Mouse (Mus musculus): ENCODE measurements around the gene Gtsf1l.

The Gtsf1l gene

DNA sequence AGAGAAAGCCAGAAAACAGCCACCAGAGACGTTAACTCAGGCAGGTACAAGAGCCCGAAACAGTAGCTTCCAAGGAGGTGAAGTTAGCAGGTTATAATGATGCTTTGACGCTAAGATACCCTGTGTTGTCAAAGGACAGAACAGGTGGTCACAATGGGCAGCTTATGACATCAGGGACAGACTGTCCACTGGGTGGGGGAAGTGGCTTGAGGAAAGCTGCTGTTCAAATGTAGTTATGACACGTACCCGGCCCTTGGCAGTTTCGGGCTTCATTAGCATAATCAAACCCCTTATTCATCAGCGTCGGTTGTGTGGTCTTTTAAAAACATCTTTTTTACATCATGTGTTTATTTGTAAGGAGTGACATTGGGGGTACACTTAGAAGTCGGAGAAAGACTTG lies at the start of gene Gtsf1l:
Gtsf1l (minus strand) TSS at position 128 of the 400 bp plus-strand sequence.
- DNase-seq, result no peak

DNA sequence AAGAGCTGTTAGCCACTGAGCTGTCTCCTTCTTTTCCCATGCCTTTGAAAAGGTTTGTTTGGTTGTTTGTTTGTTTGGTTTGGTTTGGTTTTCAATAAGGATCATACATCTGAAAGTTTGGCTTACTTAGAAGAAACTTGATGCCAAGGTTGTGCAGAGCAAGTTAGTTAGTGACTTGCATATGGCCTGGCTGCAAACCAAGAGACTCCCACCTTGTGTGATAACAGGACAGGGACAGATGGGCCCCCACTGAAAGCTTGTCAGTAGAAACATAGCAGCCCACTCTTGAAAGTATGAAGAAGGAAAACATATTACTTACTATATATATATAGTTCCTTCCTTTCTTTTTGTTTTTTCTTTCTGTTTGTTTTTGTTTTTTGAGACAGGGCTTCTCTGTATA lies 49.3 kb upstream of the Gtsf1l start:
- no peak for DNase-seq

DNA sequence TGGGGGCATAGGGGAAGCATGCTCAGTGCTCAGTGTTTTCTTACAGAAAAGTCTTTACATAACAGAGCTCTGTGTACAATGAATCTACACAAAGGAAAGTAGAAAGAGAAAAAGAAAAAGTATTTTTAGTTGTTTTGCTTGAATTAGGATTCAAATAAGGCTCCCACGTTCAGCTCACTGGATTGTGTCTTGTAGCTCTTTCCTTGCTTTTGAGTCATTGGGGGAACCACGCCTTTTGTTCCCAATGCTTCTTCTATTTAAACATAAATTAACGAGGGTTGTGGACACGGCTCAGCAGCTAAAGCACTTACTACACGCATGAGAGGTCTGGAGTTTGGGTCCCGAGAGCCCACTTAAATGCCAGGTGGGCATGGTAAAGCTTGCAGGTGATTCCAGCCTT lies 48.3 kb upstream of the Gtsf1l start:
- no peak for DNase-seq

- no peak for DNase-seq
These were observed 44.7 kb upstream of the Gtsf1l start for GRCm38 (mm10) chr2:163132314-163132713.

- no peak for DNase-seq
These were observed 43.2 kb upstream of the Gtsf1l start for GRCm38 (mm10) chr2:163130837-163131236.

DNA sequence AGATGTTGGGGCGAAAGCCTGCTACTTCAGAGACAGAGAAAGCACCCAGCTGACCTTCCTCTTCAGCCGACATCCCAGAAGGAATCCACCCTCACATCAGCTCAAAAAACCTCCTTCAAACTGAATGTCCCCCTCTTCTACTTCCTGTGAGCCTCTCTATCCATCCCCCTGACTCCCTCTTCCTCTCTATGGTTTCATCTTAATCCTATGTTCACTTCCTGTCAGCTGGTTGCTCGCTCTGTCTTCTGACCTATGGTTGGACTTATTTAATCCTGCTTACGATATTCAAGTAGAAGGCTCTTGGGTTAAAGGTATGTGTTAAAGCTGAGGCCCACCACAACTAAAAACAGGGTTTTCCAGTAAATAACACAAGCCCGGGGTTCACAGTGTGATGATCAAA lies 35.8 kb upstream of the Gtsf1l start:
- no peak for DNase-seq

GRCm38 (mm10) chr2:163122319-163122718 lies 34.7 kb upstream of the Gtsf1l start:
- peak; percentile 74 to 81 for DNase-seq

GRCm38 (mm10) chr2:163121353-163121660 lies 33.7 kb upstream of the Gtsf1l start:
- DNase-seq, result no peak

- no peak for DNase-seq
These were observed 33.1 kb upstream of the Gtsf1l start for GRCm38 (mm10) chr2:163120626-163121352.

DNA sequence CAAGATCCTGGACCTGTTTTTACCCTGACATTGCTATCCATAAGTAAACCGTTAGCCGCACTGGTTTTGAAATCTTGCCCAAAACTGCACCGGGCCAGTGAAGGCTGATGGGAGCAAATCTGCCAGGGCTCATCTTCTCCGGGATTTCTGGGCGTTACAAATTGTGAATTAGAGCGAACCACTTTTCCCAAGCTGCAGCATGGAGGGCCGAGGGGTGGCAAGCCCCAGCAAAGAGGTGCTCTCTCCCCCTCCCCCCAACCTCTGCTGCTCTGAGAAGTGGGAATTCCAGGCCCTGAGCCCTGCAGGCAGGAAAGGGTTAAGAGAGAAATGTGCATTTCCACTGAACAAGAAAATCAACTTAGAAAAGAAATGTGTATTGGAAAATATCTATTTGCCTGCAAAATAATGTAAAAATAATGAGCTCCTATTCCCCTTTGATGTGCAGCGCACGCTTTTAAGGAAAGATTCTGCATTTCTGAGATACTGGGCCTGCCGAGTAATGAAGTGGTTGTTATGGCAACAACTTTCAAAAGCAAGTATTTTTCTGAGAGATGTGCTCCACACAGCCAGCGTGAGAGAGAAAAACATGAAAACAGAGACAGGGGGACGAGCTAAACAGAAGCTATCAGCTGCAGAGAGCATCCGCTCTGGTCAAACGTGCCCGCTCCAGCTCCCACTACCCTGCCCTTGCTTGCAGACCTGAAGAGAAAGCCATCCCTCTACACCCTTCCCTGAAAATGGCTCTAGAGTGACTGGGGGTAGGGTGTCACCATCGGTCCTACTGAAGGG lies 24.0 kb upstream of the Gtsf1l start:
- no peak for DNase-seq

GRCm38 (mm10) chr2:163110706-163111105 lies 23.1 kb upstream of the Gtsf1l start:
- no peak for DNase-seq

DNA sequence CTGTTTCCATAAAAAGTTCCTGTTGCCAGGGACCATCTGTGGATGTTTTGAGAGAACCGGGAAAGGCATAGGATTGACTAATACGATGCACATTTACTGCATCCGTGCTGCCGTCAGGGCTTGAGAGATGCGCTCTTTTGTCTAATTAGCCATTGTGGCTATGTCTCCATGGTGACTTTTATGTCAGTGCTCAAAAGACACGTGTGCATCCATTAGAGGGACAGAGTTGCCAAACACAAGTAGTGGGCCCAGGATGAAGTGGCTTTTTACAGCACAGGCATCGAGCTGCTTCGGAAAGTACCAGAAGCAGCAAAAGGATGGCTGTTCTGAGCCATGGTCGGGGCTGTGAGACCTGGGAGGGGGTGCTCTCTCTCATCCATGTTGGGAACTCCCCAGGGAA lies 20.7 kb upstream of the Gtsf1l start:
- DNase-seq, result no peak

DNA sequence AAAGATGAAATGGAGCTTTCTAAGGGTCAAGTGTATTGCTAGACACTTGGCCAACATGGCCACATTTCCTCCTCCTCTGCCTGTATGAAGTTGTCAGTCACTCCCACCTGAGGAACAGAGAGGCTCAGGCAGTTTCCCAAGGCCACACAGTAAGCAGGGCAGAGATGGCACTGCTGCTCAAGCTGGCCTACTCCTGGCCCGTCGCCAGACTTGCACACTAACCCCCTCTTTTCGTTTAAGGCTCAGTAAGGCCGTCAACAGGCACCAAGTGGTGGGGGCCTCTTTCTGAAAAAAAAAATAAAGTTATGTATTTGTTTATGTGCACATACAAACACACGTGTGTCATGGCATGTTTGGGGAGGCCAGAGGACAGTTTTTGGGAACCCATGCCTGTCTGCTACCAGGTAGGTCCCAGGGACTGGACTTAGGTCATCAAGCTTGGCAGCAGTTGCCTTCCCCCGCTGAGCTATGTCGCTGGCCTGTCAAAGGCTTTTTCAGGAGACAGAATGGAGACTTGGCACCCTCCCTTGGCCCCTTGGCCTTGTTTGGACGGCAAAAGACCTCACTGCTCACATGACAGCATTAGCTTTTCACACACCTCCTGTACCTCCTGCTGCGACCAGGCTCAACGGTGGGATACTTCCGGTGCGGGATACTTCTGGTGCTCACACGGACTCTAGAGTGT lies 16.6 kb upstream of the Gtsf1l start:
- no peak for DNase-seq

- peak in 1 of 2 experiments; percentile 9 for DNase-seq
These were observed 15.4 kb upstream of the Gtsf1l start for GRCm38 (mm10) chr2:163102900-163103653.

- DNase-seq, result no peak
These were observed 14.6 kb upstream of the Gtsf1l start for GRCm38 (mm10) chr2:163102216-163102615.

DNA sequence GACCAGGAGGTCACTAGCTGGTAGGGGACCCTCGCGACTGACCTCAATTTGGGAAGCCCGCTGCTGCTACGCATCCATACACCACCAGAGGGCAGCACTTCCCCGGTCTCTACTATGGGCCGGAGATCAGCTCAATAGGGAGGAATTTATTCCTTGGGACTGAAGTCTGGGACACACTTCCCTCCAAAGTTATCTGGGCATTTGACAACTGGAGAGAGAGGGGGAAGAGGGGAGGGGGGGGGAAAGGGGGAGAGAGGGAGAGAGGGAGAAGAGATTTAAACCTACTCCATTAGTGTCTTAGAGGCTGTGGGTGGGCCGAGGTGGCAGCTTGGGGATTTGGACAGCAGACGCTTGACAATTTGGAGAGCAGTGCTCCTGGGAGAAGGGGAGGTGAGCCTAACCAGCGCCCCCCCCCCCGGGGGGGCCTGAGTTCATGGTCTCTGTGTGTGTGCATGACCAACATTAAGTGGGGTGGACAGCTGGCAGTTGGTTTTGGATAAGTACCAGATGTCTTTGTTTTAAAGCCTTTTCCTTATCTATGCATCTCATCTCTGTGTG lies 14.1 kb upstream of the Gtsf1l start:
- peak in 1 of 2 experiments; percentile 66 for DNase-seq

- DNase-seq, result no peak
These were observed 12.9 kb upstream of the Gtsf1l start for GRCm38 (mm10) chr2:163100551-163100950.

DNA sequence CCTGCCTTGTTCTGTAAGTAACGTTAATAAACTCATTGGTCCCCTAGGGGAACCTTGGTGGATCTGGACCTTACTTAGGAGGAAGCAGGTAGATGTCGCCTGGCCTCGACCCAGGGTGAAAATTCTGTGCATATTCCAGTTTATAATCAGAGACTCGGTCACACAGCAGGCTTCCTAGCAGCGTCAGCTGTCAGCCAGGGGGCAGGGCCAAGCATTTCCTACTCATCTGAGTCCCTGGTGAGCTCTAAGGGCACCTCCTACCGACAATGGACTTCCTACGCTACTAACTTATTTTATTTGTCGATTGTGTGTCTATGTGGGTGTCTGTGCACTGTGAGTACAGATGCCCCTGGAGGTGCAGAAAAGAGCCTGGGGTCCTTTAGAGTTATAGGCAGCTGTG lies 12.3 kb upstream of the Gtsf1l start:
- no peak for DNase-seq

GRCm38 (mm10) chr2:163095784-163096183 lies 8.1 kb upstream of the Gtsf1l start:
- DNase-seq, result peak in 1 of 2 experiments; percentile 17

GRCm38 (mm10) chr2:163094909-163095308 lies 7.3 kb upstream of the Gtsf1l start:
- no peak for DNase-seq

DNA sequence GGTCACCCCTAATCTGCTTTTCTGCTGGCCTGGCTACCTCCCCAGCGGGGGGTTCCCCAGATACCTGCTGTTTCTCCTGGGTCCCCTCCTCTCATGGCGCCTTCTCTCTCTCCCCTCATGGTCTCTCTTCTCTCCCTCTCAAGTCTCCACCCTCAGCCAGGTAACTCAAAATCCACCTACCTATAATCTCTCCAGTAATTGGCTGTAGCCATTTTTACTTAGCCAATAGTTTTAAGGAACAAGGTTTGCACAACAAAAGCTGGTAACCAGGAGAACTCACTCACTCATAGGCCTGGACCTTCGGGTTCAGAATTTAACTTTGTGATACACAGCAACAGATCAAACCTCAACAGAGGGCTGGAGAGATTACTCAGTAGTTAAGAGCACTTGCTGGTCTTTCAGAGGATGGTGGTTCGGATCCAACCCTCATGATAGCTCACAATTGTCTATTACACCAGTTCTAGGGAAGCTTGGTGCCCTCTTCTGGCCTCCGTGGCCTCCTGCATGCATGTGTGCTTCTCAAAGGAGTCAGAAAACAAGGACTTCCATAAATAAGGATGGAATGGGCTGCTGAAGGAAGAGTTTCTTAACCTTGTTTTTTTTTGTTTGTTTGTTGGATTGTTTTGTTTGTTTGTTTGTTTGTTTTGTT lies 1.9 kb upstream of the Gtsf1l start:
- peak in 1 of 2 experiments; percentile 49 for DNase-seq

DNA sequence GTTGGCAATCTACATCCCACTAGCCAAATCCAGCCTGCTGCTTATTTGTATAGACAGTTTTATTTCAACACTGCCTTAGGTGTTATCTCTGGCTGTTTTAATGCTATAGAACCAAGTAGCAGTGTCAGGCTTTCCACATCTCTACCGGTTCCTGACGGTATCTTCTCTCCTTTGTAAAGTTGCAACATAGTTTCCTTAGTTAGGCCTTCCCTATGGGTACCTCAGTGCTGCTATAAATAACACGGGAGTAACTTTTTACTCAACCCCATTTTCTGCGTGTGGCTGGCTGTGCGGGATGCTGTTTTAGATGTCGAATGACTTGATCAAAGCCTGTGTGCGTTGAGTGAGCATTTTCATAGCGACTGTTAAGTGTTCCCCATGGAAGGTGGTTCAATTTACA lies 1.1 kb downstream of the Gtsf1l start:
- DNase-seq, result no peak

Data from kidney, postnatal 25 days (tissue).